Mouse (Mus musculus): Measurements from ENCODE around the gene Gna11.
A peak's percentile ranks its signal among the peaks of the same experiment; 100 is the strongest.

The Gna11 gene

GRCm38 (mm10) chr10:81505016-81505664, 39.9 kb downstream of the Gna11 start:
- no peak for DNase-seq (ENCODE audit: low spot score)

GRCm38 (mm10) chr10:81502658-81503057, 42.3 kb downstream of the Gna11 start:
- DNase-seq (ENCODE audit: low spot score): peak; percentile 76

GRCm38 (mm10) chr10:81501863-81502262, 43.1 kb downstream of the Gna11 start:
- DNase-seq (ENCODE audit: low spot score): no peak

GRCm38 (mm10) chr10:81500032-81500431, 45.0 kb downstream of the Gna11 start, which contains the start of gene S1pr4:
S1pr4 (minus strand) TSS chr10:81500132.
- DNase-seq (ENCODE audit: low spot score): no peak

GRCm38 (mm10) chr10:81499250-81499901, 45.6 kb downstream of the Gna11 start:
- DNase-seq (ENCODE audit: low spot score): no peak

GRCm38 (mm10) chr10:81498316-81499249, 46.4 kb downstream of the Gna11 start:
- DNase-seq (ENCODE audit: low spot score): no peak

- peak; percentile 61 for DNase-seq (ENCODE audit: low spot score)
Observed at GRCm38 (mm10) chr10:81497401-81498270, 47.4 kb downstream of the Gna11 start.

GRCm38 (mm10) chr10:81496969-81497368, 48.0 kb downstream of the Gna11 start:
- peak; percentile 45 for DNase-seq (ENCODE audit: low spot score)

GRCm38 (mm10) chr10:81496264-81496901, 48.6 kb downstream of the Gna11 start, which contains the start of gene Ncln:
Ncln (minus strand) TSS chr10:81496392.
- peak; percentile 97 for DNase-seq (ENCODE audit: low spot score)

GRCm38 (mm10) chr10:81495616-81496263, 49.2 kb downstream of the Gna11 start:
- no peak for DNase-seq (ENCODE audit: low spot score)

GRCm38 (mm10) chr10:81495151-81495550, 49.8 kb downstream of the Gna11 start:
- no peak for DNase-seq (ENCODE audit: low spot score)

GRCm38 (mm10) chr10:81494260-81495041, 50.5 kb downstream of the Gna11 start:
- DNase-seq (ENCODE audit: low spot score): no peak

GRCm38 (mm10) chr10:81493601-81494220, 51.3 kb downstream of the Gna11 start:
- no peak for DNase-seq (ENCODE audit: low spot score)

- no peak for DNase-seq (ENCODE audit: low spot score)
Observed at GRCm38 (mm10) chr10:81492606-81493240, 52.3 kb downstream of the Gna11 start.

- DNase-seq (ENCODE audit: low spot score): no peak
Observed at GRCm38 (mm10) chr10:81491018-81491417, 54.0 kb downstream of the Gna11 start.

- no peak for DNase-seq (ENCODE audit: low spot score)
Observed at GRCm38 (mm10) chr10:81489941-81490340, 55.0 kb downstream of the Gna11 start.

- DNase-seq (ENCODE audit: low spot score): no peak
Observed at GRCm38 (mm10) chr10:81488081-81488480, 56.9 kb downstream of the Gna11 start.

GRCm38 (mm10) chr10:81486496-81486895, 58.5 kb downstream of the Gna11 start:
- DNase-seq (ENCODE audit: low spot score): no peak

All from c-Kit-positive CD71-positive TER-119-positive erythroid progenitor cells, embryonic 14.5 days (primary cell).